Mouse (Mus musculus) ES-E14 (cell line): ENCODE data around the gene Cideb. TPM values are rescaled to one million over a fixed set of nuclear protein-coding genes. Genes with fewer than 3 reads are reported as not detected.

Source experiments
- DNase-seq: peaks from one replicate; pipeline ENCODE4 v3.0.0-alpha.2; 2013; ENCODE audit warnings: low read depth, low spot score
- H3K27ac ChIP-seq: 2 replicates; pipeline ENCODE4 v1.5.1; 2012; ENCODE audit warnings: low read depth, mild to moderate bottlenecking, low read length, moderate library complexity, mixed read lengths; ENCODE audit not compliant: poor library complexity, insufficient read depth, severe bottlenecking
- H3K36me3 ChIP-seq: 2 replicates; pipeline ENCODE4 v1.6.1; 2012; ENCODE audit warnings: mild to moderate bottlenecking, low read length, moderate library complexity, mixed read lengths; ENCODE audit not compliant: control insufficient read depth, poor library complexity, insufficient read depth, severe bottlenecking
- H3K4me1 ChIP-seq, 2 experiments: fragments of 150-350 bp in 1 of 2; sonication (generic) in 1 of 2; 2 replicates each; pipeline ENCODE4 v1.6.1; 2012; ENCODE audit warnings: low read length in 2 of 2, mild to moderate bottlenecking in 1 of 2, mixed read lengths in 1 of 2; ENCODE audit not compliant: control insufficient read depth in 2 of 2, insufficient read depth in 2 of 2, poor library complexity in 1 of 2
- H3K4me3 ChIP-seq, 2 experiments: fragments of 150-350 bp in 1 of 2; sonication (generic) in 1 of 2; 2 replicates each; pipeline ENCODE4 v1.5.1; 2012; ENCODE audit warnings: low read length in 2 of 2, low read depth in 1 of 2, mild to moderate bottlenecking in 1 of 2, mixed read lengths in 1 of 2; ENCODE audit not compliant: insufficient read depth in 1 of 2, poor library complexity in 1 of 2, severe bottlenecking in 1 of 2
- H3K9ac ChIP-seq: 2 replicates; pipeline ENCODE4 v1.6.1; 2012; ENCODE audit warnings: low read depth, mild to moderate bottlenecking, low read length, mixed read lengths; ENCODE audit not compliant: poor library complexity, insufficient read depth, severe bottlenecking
- H3K9me3 ChIP-seq: fragments of 150-350 bp; sonication (generic); 2 replicates; pipeline ENCODE4 v1.6.1; 2012; ENCODE audit warnings: low read depth, mild to moderate bottlenecking, low read length; ENCODE audit not compliant: control insufficient read depth, insufficient read depth
- CHD2 ChIP-seq: IDR thresholded peaks from 2 replicates; pipeline ENCODE4 v1.6.1; 2014; ENCODE audit warnings: mild to moderate bottlenecking, low read depth, low read length, inconsistent platforms
- HCFC1 ChIP-seq: IDR thresholded peaks from 2 replicates; pipeline ENCODE4 v1.6.1; 2012; ENCODE audit warnings: low read length, inconsistent platforms, borderline replicate concordance; ENCODE audit not compliant: insufficient read depth
- MAFK ChIP-seq: IDR thresholded peaks from 2 replicates; pipeline ENCODE4 v1.6.1; 2014; ENCODE audit warnings: mild to moderate bottlenecking, low read depth, low read length, inconsistent platforms; ENCODE audit not compliant: insufficient read depth
- ZC3H11A ChIP-seq: IDR thresholded peaks from 2 replicates; pipeline ENCODE4 v1.6.1; 2012; ENCODE audit warnings: low read depth, mild to moderate bottlenecking, inconsistent platforms, low read length, borderline replicate concordance
- ZNF384 ChIP-seq: IDR thresholded peaks from 2 replicates; pipeline ENCODE4 v1.6.1; 2012; ENCODE audit warnings: low read depth, low read length, inconsistent platforms
- in situ Hi-C, 2 experiments: fragments of 600-800 bp; cut with MboI; formaldehyde crosslinking; loops; one replicate each; pipeline ENCODE4 v1.15.1; 2025; ENCODE audit warnings: low sequenced_read_pairs in 2 of 2, inconsistent platforms in 1 of 2; ENCODE audit not compliant: unreplicated experiment in 2 of 2
- total RNA-seq: library from RNA; depleted of rRNA; stranded (reverse); fragments of 300-350 nt; gene quantifications from 2 replicates; pipeline ENCODE4 v1.2.3, GENCODE M21; 2012

Gene Cideb
- total RNA-seq, 1 experiment = 2.2 TPM

- H3K9ac ChIP-seq = no peak overlapping the region
- no peak for TF ChIP-seq HCFC1
- no peak for TF ChIP-seq ZNF384
- TF ChIP-seq MAFK = no peak
- no peak for TF ChIP-seq CHD2
- no peak for TF ChIP-seq ZC3H11A
- no peak for DNase-seq
Measured at GRCm38 (mm10) chr14:55783171-55783957, 25.1 kb upstream of the Cideb start.

DNA sequence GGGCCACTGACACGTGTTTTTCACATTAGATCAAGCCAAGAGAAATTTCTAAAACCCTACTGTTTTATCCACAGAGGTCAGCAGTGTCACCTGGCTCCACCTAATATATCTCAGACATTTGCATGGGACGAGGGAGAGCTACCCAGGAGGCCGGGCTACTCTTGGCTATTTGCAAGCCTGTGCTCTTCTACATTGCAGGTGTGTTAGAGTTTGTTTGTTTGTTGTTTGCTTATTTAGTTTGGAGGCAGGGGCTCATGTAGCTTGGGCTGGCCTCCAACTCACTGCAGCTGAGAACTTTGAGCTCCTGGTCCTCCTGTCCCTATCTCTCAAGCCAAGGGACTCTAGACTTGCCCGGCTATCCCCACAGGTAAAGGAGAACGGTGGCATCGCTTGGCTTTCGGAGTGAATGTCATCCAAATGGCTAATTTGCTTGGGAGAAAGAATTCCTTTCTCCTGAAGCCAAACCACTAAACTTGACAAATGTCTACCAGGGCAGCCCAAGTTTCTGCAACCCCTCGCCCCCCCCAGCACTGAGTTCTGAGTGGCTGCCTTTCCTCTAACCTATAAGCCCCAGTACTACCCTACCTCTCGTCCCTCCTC is 24.2 kb upstream of the Cideb start:
- H3K4me3 ChIP-seq = no peak overlapping the region
- H3K36me3 ChIP-seq = no peaks in the 10 kb centered on the region; the same call in 1 of the 2 replicates
- in situ Hi-C loops = no loop called here
- no peak overlapping the region for H3K27ac ChIP-seq
- TF ChIP-seq MAFK (no peak), CHD2 (no peak), HCFC1 (no peak), ZNF384 (no peak), ZC3H11A (no peak)
- no peak overlapping the region for H3K9ac ChIP-seq
- no peaks in the 10 kb centered on the region for H3K9me3 ChIP-seq
- H3K4me1 ChIP-seq = peaks cover 0 to 7% of the 10 kb centered on the region in 2 experiments; a peak in 1 of 4 replicates
- no peak for DNase-seq

More at GRCm38 (mm10) chr14:55783171-55783957, 25.1 kb upstream of the Cideb start:
- peaks cover 0 to 12% of the 10 kb centered on the region in 2 experiments; a peak in 1 of 4 replicates for H3K4me1 ChIP-seq
- peak overlapping the region; percentile 26 to 38; a peak in 3 of 4 replicates for H3K4me3 ChIP-seq
- H3K36me3 ChIP-seq = no peaks in the 10 kb centered on the region; the same call in 1 of the 2 replicates
- no peaks in the 10 kb centered on the region for H3K9me3 ChIP-seq
- in situ Hi-C loops = no loop called here
- no peak overlapping the region for H3K27ac ChIP-seq

GRCm38 (mm10) chr14:55781310-55781709 is 23.1 kb upstream of the Cideb start:
- Histone ChIP-seq H3K9ac (peak overlapping the region; percentile 20; the same call in 1 of the 2 replicates), H3K9me3 (no peaks in the 10 kb centered on the region), H3K27ac (no peak overlapping the region), H3K36me3 (no peaks in the 10 kb centered on the region; the same call in 1 of the 2 replicates), H3K4me3 (no peak overlapping the region), H3K4me1 (peaks cover 0 to 7% of the 10 kb centered on the region in 2 experiments; a peak in 1 of 4 replicates)
- in situ Hi-C loops = no loop called here
- peak; percentile 68 for DNase-seq
- TF ChIP-seq CHD2 (no peak; the same call in 1 of the 2 replicates), HCFC1 (peak; percentile 52; the same call in 1 of the 2 replicates), ZNF384 (no peak), MAFK (peak; percentile 44; the same call in 1 of the 2 replicates), ZC3H11A (peak; percentile 73; the same call in 1 of the 2 replicates)

DNA sequence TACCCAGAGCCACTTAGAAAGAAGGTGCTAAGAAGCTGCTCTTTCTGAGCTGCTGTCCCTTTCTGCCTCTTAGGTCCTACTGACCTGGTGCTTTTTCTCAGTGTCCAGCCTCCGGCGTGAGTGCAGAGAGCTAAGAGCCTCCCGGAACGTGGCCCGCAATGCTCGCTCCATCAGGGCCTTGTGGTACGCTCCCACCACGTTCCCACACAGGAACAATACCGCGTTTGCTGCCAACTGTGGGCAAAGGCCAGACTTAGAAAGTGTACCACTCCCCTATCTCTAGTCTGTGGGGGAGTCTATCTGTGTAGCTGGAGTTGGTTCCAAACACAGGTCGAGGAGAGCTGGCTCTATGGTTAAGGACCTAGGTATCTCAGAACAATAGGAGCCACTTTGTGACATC is 22.5 kb upstream of the Cideb start:
- TF ChIP-seq HCFC1 (no peak), CHD2 (no peak)
- no peak overlapping the region for H3K27ac ChIP-seq
- no peaks in the 10 kb centered on the region for H3K36me3 ChIP-seq

DNA sequence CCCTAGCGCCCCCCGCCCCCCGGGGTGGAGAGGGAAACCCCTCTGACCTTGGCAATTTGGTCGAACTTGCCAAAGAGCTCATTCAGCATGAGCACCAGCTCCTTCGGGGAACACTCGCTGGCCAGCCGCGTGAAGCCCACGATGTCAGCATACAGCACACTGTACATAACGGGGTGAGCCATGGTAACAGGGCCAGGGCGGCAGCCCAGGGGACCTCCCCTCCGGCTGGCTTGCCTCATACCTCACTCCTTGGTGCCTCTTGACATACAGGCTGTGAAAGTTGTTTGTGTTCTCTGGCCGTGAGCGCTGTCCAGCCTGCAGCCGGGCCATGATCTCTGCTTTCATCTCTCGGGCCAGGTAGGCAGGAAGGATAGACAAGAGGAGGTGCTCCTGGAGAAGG is 21.4 kb upstream of the Cideb start:
- DNase-seq = no peak
- Histone ChIP-seq H3K4me1 (peaks cover 0 to 7% of the 10 kb centered on the region in 2 experiments; a peak in 1 of 4 replicates), H3K9me3 (no peaks in the 10 kb centered on the region), H3K9ac (no peak overlapping the region), H3K27ac (no peak overlapping the region), H3K4me3 (no peak overlapping the region), H3K36me3 (no peaks in the 10 kb centered on the region)
- TF ChIP-seq HCFC1 (no peak), ZNF384 (no peak)
- in situ Hi-C loops = no loop called here

More for the DNA sequence above, 22.5 kb upstream of the Cideb start:
- no peaks in the 10 kb centered on the region for H3K9me3 ChIP-seq
- peaks cover 0 to 7% of the 10 kb centered on the region in 2 experiments; a peak in 1 of 4 replicates for H3K4me1 ChIP-seq
- DNase-seq = no peak
- no peak overlapping the region for H3K9ac ChIP-seq
- H3K4me3 ChIP-seq = no peak overlapping the region
- in situ Hi-C loops = no loop called here
